Mouse (Mus musculus): ENCODE data around the gene Neurl3.

DNA sequence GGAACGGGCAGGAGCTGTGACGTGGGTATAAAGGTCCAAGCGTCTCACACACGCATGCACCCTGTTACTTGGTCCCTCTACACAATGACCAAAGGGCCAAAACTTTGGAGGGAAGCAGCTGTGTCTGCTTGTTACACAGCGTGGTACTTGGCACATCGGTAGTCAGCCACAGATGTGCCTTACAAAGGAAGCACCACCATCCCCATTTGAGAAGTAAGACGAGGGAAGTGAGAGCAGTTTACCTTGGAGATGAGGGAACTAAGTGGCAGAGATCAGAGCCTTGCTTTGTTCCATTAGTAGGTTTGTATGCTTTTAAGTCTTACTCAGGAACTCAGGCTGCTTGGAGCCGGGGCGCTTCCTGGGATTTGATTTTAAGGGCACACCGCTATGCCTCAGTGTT is 35.1 kb downstream of the Neurl3 start:
- TF ChIP-seq CTCF (IDR thresholded peaks at IDR 0.05; ENCODE audit: borderline replicate concordance, control insufficient read depth, extremely low read depth, insufficient read depth, low read length, poor library complexity) (no peak), POLR2A (IDR thresholded peaks at IDR 0.05; ENCODE audit: control insufficient read depth, extremely low read depth, insufficient read depth, low read length, poor library complexity) (no peak)

Data from thymus, adult 2 months (tissue).